Mouse (Mus musculus): Measurements from ENCODE around the gene Asb4.
A peak's percentile ranks its signal among the peaks of the same experiment; 100 is the strongest.

Asb4 gene

DNA sequence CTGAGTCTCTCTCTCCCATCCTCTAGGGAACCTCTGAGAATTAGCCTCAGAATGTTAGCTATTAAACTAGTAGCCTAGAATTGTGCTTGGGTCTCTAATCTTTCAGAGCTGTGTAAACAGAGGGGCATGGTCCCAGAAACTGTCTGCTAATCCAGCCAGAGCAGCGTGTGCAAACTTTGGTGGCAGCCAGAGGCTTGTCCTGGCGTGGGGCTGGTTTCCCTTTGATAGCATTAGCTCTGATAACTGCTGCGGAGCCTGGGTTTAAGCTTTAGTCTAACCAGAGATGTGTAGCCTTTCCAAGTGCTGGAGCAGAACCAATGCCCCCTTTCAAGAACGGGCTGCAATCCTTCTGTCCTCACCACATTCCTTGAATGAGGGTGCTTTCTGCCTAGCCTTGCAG, 11.8 kb downstream of the Asb4 start:
- peak; percentile 74 for DNase-seq (ENCODE audit: low spot score)

- DNase-seq (ENCODE audit: low spot score) = no peak
These were observed 13.6 kb downstream of the Asb4 start for GRCm38 (mm10) chr6:5396797-5397196.

- DNase-seq (ENCODE audit: low spot score) = peak; percentile 48
These were observed 18.2 kb downstream of the Asb4 start for GRCm38 (mm10) chr6:5401394-5401793.

GRCm38 (mm10) chr6:5403095-5403815, 20.1 kb downstream of the Asb4 start:
- no peak for DNase-seq (ENCODE audit: low spot score)

GRCm38 (mm10) chr6:5404016-5404415, 20.8 kb downstream of the Asb4 start:
- DNase-seq (ENCODE audit: low spot score) = no peak

DNA sequence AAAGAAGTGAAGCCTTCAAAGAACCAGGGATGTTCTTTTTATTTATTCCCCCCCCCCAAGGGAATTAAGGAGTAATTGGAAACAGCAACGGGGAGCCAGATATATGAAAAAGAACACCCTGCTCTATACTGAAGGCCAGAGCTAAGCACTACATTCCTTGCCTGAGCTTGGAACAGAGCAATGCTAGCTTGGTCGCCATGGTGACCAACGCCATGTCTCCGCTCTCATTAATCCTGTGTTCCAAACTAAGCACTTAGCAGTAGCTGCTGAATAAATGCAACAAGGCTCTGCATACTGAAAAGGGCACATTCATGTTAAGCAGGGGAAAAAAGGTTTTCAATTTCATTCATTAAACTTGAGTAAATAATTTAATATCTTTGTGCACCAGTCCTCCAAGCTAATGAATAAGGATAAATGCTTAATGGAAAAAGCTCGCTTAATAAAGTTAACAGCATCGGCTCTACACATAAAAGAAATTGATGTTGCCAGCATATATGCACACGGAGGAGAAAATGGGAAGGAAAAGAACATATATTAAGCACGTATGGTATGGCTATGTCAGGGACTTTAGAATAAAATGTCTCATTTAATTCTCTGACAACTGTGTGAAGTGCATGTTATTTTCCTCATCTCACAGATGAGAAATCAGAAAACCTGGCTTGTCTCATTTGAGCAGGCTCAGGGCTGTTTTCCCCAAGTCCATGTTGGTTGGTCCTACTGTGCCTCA, 25.4 kb downstream of the Asb4 start:
- no peak for DNase-seq (ENCODE audit: low spot score)

DNA sequence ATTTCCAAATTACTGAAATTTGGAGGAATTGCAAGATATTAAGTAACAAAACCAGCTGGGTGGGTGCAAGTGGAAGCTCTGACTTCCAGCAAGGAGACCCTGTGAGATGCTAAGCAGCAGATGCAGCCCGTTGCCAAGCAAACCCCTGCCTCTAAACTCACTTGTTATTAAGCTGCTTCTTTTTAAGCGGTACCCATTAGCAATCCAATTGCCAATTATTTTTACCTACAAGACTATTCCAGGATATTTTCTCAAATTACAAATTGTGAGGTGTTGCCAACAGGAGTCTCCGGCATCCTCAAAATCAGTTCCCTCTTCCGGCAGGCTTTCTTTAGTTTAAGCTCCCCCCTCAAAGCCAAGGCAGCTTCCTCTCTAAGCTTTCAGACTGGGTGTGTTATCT, 26.5 kb downstream of the Asb4 start:
- DNase-seq (ENCODE audit: low spot score) = no peak

DNA sequence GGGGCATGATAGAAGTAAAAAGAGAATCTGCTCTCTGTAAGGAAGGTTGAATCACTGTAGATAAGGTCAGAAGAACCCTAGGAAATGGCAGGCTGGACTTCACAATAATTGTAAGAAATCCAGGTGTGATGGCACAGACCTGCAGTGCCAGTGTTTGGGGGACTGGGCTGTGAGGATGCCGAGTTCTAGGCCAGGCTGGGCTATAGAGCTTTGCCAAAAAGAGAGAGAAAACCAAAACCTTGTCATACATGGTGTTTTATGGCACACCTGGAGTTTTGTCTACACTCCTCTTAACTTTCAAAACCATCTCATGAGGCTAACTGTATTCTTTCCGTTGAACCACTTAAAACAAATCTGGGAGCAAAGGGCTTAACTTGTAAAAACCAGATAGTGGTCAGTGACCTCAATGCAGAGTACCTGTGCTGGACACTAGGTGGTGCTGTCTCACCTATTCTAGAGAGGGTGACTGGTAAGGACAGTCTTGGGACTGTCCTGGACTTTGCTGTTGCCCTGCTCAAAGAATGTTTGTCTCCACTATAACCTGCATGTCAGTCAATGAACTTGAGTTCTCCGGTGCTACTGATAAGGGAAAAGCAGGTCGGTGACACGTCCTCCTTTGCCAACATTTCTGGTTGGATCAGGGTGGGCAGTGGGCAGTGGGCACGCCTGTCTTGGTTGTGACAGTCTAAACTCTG, 27.7 kb downstream of the Asb4 start:
- peak; percentile 73 for DNase-seq (ENCODE audit: low spot score)

GRCm38 (mm10) chr6:5413282-5413681, 30.1 kb downstream of the Asb4 start:
- no peak for DNase-seq (ENCODE audit: low spot score)

DNA sequence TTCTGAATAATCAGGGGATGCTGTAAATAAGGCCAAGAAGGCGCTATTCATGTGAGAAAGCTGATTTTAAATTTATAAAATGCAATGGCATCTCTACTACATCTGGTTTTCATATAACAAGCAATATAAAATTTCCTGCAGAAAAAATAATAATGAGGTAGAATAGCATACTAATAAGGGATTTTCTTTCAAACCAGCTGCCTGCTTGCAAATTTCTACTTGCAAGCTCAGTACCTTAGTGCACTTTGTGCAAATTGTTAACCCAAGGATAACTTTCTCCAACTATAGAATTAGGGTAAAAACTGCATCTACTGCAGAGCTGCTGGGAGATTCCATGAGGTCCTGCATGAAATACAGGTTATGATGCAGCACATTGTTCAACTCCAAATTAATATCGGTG, 38.3 kb downstream of the Asb4 start:
- DNase-seq (ENCODE audit: low spot score) = no peak

DNA sequence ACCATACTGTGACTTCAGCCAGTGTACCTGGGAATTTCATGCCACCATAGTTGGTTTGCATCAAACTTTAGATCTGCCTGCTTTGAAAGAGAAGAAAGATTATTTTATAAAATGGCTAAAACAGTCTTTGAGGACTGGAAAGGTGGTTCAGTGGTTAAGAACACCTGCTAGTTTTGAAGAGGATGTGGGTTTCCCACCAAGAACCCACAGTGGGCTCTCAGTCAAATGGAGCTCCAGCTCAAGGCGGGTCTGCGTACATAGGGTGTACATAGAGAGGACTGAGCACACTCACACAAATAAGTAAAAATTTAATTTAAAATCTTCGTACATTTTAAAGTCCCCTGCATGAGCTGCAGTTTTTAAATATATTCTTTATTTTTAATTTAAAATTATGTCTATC, 39.2 kb downstream of the Asb4 start:
- no peak for DNase-seq (ENCODE audit: low spot score)

DNA sequence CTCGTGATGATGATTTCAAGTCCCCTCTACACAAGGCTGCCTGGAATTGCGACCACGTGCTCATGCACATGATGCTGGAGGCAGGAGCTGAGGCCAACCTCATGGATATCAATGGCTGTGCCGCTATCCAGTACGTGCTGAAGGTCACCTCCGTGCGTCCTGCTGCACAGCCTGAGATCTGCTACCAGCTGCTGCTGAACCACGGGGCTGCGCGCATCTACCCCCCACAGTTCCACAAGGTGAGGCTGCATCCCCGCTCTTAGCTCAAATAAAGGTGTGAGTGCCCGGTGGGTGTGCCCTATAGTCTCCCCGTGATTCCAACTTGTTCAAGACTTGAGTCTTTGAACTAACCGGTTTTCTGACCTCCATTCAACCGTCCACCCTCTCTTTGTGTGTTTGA, 40.4 kb downstream of the Asb4 start:
- DNase-seq (ENCODE audit: low spot score) = no peak

DNA sequence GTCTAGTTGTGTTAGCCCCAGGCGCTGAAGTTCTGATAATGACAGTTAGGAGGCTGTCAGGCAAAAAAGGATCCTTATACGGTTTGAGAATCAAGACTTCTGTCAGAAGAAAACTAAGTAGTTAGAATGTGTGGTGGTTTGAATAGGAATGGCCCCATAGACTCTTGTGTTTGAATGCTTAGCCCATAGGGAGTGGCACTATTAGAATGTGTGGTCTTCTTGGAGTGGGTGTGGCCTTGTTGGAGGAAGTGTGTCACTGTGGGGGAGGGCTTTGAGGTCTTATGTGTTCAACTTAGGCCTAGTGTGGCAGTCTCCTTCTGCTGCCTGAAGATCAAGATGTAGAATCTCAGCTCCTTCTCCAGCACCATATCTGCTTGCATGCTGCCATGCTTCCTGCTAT, 43.8 kb downstream of the Asb4 start:
- DNase-seq (ENCODE audit: low spot score) = no peak

- DNase-seq (ENCODE audit: low spot score) = no peak
These were observed 46.4 kb downstream of the Asb4 start for GRCm38 (mm10) chr6:5429562-5429961.

DNA sequence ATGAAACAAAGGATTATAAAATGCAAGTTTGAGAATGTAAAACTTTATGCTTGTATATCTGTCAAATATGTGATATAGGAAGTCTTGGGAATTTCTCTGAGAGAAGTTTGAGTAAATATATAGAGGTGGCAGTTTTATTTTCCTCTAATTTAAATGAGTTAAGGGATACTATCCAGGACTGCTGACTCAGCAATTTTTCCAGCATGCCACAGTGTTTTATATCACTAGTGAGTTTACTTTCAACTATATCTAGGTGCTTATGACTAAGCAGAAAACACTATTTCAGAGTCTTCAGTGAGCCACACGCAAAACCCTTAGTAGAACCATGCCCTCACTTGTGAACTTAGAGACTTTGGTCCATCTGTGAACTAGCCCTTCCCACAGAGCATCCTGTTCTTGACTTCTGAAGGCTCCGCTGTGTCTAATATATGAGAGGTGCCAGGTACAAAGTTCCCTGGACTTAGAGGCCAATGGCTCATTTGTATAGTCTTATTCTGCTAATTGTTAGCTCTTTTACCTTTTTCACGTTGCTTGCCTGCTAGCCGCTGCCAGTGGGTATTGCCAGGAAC, 46.9 kb downstream of the Asb4 start:
- DNase-seq (ENCODE audit: low spot score) = no peak

- DNase-seq (ENCODE audit: low spot score) = no peak
These were observed 50.7 kb downstream of the Asb4 start for GRCm38 (mm10) chr6:5433887-5434286.

DNA sequence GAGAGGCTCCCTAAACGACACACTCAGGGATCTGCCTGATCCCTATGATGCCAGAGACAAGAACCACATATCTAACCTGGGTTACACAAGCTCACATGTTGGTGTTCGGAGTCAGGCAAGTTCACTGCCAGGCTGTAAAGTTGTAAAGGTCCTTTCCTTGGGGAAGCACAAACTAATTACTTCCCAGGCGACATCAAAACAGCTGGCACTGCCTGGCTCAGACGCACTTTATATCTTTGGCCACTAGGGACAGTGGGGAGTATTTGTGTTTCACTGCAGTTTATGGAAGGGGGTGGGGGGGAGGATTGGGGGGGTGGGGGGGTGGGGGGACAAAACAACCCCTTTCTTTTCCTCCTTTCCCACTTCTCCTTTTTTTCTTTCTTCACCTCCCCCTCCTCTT, 54.6 kb downstream of the Asb4 start:
- no peak for DNase-seq (ENCODE audit: low spot score)

- no peak for DNase-seq (ENCODE audit: low spot score)
These were observed 58.0 kb downstream of the Asb4 start for GRCm38 (mm10) chr6:5441221-5441620.

- DNase-seq (ENCODE audit: low spot score) = peak; percentile 61
These were observed 59.3 kb downstream of the Asb4 start for GRCm38 (mm10) chr6:5442316-5443085.

GRCm38 (mm10) chr6:5443104-5443863, 60.1 kb downstream of the Asb4 start:
- DNase-seq (ENCODE audit: low spot score) = peak; percentile 21

- DNase-seq (ENCODE audit: low spot score) = no peak
These were observed 61.2 kb downstream of the Asb4 start for GRCm38 (mm10) chr6:5444331-5444898.
